Mouse (Mus musculus) heart, postnatal 0 days (tissue): ENCODE measurements around the gene Adgrd1. TPM values are rescaled to one million over a fixed set of nuclear protein-coding genes. Genes with fewer than 3 reads are reported as not detected.

Experiments used
- ATAC-seq: fragments of 200-750 bp; cut with Nextera tagmentation; 2 replicates; pipeline ENCODE4 v1.8.0; 2017; ENCODE audit warnings: low read depth, moderate number of reproducible peaks, moderate library complexity; ENCODE audit not compliant: insufficient read depth
- DNase-seq: peaks from one replicate; pipeline ENCODE4 v3.0.0-alpha.2; 2016; ENCODE audit warnings: low spot score
- H3K27ac ChIP-seq: fragments of 300-500 bp; sonication (generic); 2 replicates; pipeline ENCODE4 v1.5.1; 2014; ENCODE audit warnings: low read depth, mild to moderate bottlenecking
- H3K27me3 ChIP-seq: fragments of 300-500 bp; sonication (generic); 2 replicates; pipeline ENCODE4 v1.6.1; 2014; ENCODE audit warnings: low read length, mixed read lengths; ENCODE audit not compliant: control insufficient read depth, insufficient read depth
- H3K36me3 ChIP-seq: fragments of 300-500 bp; sonication (generic); replicated peaks from 2 replicates; pipeline ENCODE4 v1.6.1; 2014; ENCODE audit warnings: low read length, mixed read lengths; ENCODE audit not compliant: control insufficient read depth, insufficient read depth
- H3K4me1 ChIP-seq: fragments of 300-500 bp; sonication (generic); 2 replicates; pipeline ENCODE4 v1.6.1; 2014; ENCODE audit warnings: antibody characterized with exemption; ENCODE audit not compliant: control insufficient read depth, insufficient read depth
- H3K4me2 ChIP-seq: fragments of 300-500 bp; sonication (generic); 2 replicates; pipeline ENCODE4 v1.6.1; 2014; ENCODE audit warnings: low read depth, mild to moderate bottlenecking, low read length, moderate library complexity
- H3K4me3 ChIP-seq: fragments of 300-500 bp; sonication (generic); 2 replicates; pipeline ENCODE4 v1.5.1; 2014; ENCODE audit warnings: low read depth, low read length
- H3K9ac ChIP-seq: fragments of 300-500 bp; sonication (generic); replicated peaks from 2 replicates; pipeline ENCODE4 v1.6.1; 2014; ENCODE audit warnings: low read depth, low read length, mixed read lengths
- H3K9me3 ChIP-seq: fragments of 300-500 bp; sonication (generic); replicated peaks from 2 replicates; pipeline ENCODE4 v1.6.1; 2016; ENCODE audit warnings: low read length; ENCODE audit not compliant: control insufficient read depth
- CTCF ChIP-seq: IDR thresholded peaks from 2 replicates; pipeline ENCODE4 v1.5.1; 2016; ENCODE audit warnings: antibody characterized with exemption, control low read depth, low read depth
- EP300 ChIP-seq: IDR thresholded peaks from 2 replicates; pipeline ENCODE4 v1.6.1; 2016; ENCODE audit warnings: antibody characterized with exemption, low read depth
- WGBS: fragments of 180-500 bp; shearing (Covaris S2); extraction: QIAGEN DNeasy Blood & Tissue Kit; methylation state at CpG from one replicate; pipeline ENCODE4 v1.1.7; 2014; 5-methylcytosine and 5-hydroxymethylcytosine counted together
- polyA plus RNA-seq: library from polyadenylated mRNA; unstranded; fragments of >200 nt; fragmentation: Nextera tagmentation; extraction: Ambion mirVana; gene quantifications from 2 replicates; pipeline ENCODE4 v1.2.1, GENCODE M21; 2015
- total RNA-seq: library from RNA; depleted of rRNA; stranded (reverse); fragments of >200 nt; gene quantifications from 2 replicates; pipeline ENCODE4 v1.2.3, GENCODE M21; 2014; ENCODE audit warnings: low replicate concordance

The Adgrd1 gene
- total and polyA plus RNA-seq, 2 experiments from 2014 or later = 1.6 to 15.6 TPM

DNA sequence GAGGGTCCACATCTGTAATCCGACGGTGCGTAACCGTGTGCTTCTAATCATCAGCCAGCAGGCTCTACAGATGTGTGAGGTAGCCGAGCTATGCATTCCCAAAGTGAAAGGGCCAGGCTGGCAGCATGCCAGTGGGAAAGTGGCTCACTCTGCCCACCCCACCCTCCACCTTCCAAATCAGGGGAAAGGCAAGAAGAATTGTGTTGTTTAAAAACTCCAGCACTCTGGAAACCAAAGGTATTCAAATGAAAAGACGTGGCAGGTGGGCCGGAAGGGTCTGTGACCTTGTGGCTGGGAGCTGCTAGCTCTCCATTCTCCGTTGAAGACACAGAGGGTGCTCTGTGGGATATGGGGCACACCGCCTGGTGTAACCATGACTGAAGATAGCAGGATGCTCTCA is 100.0 kb downstream of the Adgrd1 start:
- Histone ChIP-seq H3K4me3 (no peak overlapping the region), H3K4me1 (peaks cover 15% of the 10 kb centered on the region), H3K36me3 (no peaks in the 10 kb centered on the region), H3K9ac (no peak overlapping the region), H3K27ac (no peak overlapping the region), H3K9me3 (no peaks in the 10 kb centered on the region), H3K4me2 (no peak overlapping the region), H3K27me3 (no peaks in the 10 kb centered on the region)
- 46% methylated on average over 9 of the region's 9 CpGs for WGBS
- ATAC-seq (no peak), DNase-seq (no peak)
- TF ChIP-seq CTCF = no peak
- no peak for TF ChIP-seq EP300

DNA sequence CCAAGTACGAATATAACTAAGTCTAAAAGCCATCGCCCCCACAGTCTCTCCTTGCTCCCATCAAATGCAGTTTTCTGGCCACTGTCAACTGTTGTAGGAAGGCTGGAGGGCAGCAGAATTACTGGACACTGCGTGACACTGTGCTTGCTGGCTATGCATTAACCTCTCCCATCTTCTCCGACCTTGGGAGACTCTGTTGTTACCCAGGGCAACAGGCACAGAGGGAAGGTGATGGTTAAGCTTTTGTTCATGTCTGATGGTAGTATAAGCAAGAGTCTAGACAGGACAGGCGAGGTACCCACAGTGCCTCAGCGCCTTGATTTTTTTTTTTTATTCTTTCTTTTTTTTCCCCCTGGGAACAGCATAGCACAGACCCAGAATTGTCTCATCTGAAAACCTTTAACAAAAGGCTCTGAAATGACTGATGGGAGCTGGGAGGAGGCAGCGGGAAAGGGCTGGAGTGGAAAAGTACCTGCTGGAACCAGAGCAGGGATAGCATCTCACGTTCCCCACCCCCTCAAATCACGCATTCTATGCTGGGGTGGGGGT is 100.5 kb downstream of the Adgrd1 start:
- H3K36me3 ChIP-seq = no peaks in the 10 kb centered on the region

DNA sequence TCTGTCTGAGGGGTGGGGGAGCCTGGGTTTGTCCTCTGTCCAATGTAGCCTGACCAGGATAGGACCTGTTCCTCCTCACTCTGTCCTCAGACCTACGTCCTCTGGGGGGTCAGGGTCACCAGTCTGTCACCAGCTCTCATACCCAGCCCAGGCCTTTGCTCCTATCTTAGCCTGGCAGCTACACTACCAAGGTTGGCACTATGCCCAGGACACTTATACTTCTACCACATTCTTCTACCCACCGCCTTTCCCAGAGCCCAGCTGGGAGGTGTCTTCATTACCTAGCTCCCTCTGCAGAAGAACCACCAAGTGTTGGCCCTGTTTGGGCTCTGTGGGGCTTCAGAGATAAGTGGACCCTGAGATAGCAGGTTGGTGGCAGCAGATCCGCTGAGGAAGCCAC is 103.6 kb downstream of the Adgrd1 start:
- peak overlapping the region; percentile 82 for H3K27ac ChIP-seq
- H3K36me3 ChIP-seq = no peaks in the 10 kb centered on the region
- no peak for TF ChIP-seq CTCF
- peak; percentile 72 for TF ChIP-seq EP300
- ATAC-seq = peak; percentile 96
- H3K27me3 ChIP-seq = no peaks in the 10 kb centered on the region
- H3K4me1 ChIP-seq = peaks cover 15% of the 10 kb centered on the region
- WGBS = 48% methylated on average over 3 of the region's 3 CpGs
- no peak overlapping the region for H3K9ac ChIP-seq
- peak; percentile 94 for DNase-seq
- H3K9me3 ChIP-seq = no peaks in the 10 kb centered on the region
- no peak overlapping the region for H3K4me3 ChIP-seq
- no peak overlapping the region for H3K4me2 ChIP-seq

More for the DNA sequence above, 100.5 kb downstream of the Adgrd1 start:
- 78% methylated on average over 9 of the region's 9 CpGs for WGBS
- no peak overlapping the region for H3K4me3 ChIP-seq
- TF ChIP-seq CTCF (no peak), EP300 (no peak)
- no peaks in the 10 kb centered on the region for H3K9me3 ChIP-seq
- H3K4me2 ChIP-seq = no peak overlapping the region
- no peaks in the 10 kb centered on the region for H3K27me3 ChIP-seq
- ATAC-seq (no peak), DNase-seq (no peak)
- H3K9ac ChIP-seq = no peak overlapping the region
- no peak overlapping the region for H3K27ac ChIP-seq
- H3K4me1 ChIP-seq = peaks cover 15% of the 10 kb centered on the region

DNA sequence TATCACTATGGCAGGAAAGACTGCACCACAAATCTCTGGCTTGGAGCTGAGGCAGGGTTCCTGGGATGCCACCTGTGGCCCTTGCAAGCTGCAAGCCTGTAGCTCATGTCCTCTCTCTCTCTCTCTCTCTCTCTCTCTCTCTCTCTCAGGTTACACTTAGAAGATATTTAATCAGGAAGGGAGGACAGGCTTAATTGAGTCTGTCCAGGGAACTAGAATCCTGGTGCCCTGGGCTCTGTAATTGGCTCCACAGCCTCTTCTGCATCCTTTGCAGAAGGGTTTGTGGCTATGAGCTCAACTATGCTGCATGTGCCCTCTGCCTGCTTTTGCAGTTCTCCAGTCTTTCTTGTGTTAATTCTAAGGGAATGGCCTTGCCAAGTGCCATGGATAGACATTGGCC is 111.7 kb downstream of the Adgrd1 start:
- no peak for ATAC-seq
- no peaks in the 10 kb centered on the region for H3K4me1 ChIP-seq
- no peak for DNase-seq
- no peak overlapping the region for H3K4me2 ChIP-seq
- no peaks in the 10 kb centered on the region for H3K9me3 ChIP-seq
- H3K9ac ChIP-seq = no peak overlapping the region
- H3K4me3 ChIP-seq = no peak overlapping the region
- H3K27me3 ChIP-seq = no peaks in the 10 kb centered on the region
- no peaks in the 10 kb centered on the region for H3K36me3 ChIP-seq
- no peak overlapping the region for H3K27ac ChIP-seq
- no peak for TF ChIP-seq CTCF
- no peak for TF ChIP-seq EP300

DNA sequence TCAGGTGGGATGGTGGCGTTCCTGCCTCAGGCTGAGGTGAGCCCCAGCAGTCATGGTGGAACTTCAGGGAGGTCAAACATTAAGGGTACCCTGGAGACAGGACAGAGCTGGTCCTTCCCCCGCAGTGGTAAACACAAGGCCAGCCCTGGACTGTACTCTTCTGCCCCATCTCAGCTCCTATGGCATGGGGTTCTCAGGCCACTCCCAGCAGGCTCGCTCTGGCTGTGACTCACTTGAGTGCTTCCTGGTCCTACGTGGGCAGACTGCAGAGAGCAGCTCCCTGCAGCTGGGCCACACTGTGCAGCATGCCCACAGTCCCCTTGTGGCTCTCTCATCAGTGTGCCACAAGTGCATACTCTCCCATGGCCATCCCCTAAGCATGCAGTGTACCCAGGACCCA is 112.3 kb downstream of the Adgrd1 start:
- Histone ChIP-seq H3K9me3 (no peaks in the 10 kb centered on the region), H3K27ac (no peak overlapping the region), H3K4me3 (no peak overlapping the region), H3K4me1 (no peaks in the 10 kb centered on the region), H3K36me3 (no peaks in the 10 kb centered on the region), H3K9ac (no peak overlapping the region), H3K27me3 (no peaks in the 10 kb centered on the region), H3K4me2 (no peak overlapping the region)
- 70% methylated on average over 4 of the region's 4 CpGs for WGBS
- no peak for ATAC-seq
- no peak for TF ChIP-seq EP300
- TF ChIP-seq CTCF = no peak
- no peak for DNase-seq

DNA sequence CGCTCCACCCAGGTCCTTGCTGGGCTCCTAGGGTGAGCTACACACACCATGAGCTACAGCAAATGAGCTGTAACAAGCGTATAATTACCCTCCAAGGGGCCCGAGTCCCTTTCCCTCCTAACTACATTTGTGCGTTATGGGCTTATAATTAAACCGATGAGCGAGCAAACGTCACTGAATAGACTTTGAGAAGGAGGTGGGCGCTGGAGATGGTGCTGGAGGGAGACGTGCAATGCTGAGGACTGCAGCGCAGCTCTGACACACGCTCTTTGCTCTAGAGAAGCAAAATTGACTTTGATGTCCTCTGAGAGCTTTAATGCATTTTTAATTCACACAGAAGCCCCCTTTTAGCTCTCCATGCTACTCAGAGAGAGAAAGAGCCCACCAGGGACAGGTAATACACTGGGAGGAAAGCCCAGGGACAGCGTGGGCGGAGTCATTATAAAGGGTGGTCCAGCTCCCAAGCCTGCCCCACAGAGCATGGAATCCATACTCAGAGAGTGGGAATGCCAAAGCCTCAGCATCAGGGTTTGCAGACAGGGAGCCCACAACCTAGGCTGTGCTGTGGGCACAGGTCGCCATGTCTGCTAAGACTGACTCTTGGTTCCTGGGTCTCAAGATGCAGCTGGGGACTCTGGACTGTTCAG is 115.0 kb downstream of the Adgrd1 start:
- ATAC-seq (no peak), DNase-seq (no peak)
- H3K27ac ChIP-seq = no peak overlapping the region
- no peak overlapping the region for H3K4me3 ChIP-seq
- no peaks in the 10 kb centered on the region for H3K36me3 ChIP-seq
- H3K27me3 ChIP-seq = peaks cover 5% of the 10 kb centered on the region; the same call in 1 of the 2 replicates
- H3K4me2 ChIP-seq = no peak overlapping the region
- 71% methylated on average over 14 of the region's 14 CpGs for WGBS
- H3K4me1 ChIP-seq = no peaks in the 10 kb centered on the region
- no peaks in the 10 kb centered on the region for H3K9me3 ChIP-seq
- no peak overlapping the region for H3K9ac ChIP-seq
- TF ChIP-seq EP300 (no peak), CTCF (no peak)
